Mouse (Mus musculus) lung, postnatal 0 days (tissue): Measurements from ENCODE around the gene Lrfn4. TPM values are rescaled to one million over a fixed set of nuclear protein-coding genes. Genes with fewer than 3 reads are reported as not detected.
A peak's percentile ranks its signal among the peaks of the same experiment; 100 is the strongest.

Experiments
- ATAC-seq: fragments of 200-750 bp; cut with Nextera tagmentation; 2 replicates; pipeline ENCODE4 v1.8.0; 2017; ENCODE audit warnings: moderate library complexity
- DNase-seq: peaks from one replicate; pipeline ENCODE4 v3.0.0-alpha.2; 2016; ENCODE audit warnings: low spot score
- H3K27ac ChIP-seq: fragments of 300-500 bp; sonication (generic); 2 replicates; pipeline ENCODE4 v1.5.1; 2014; ENCODE audit warnings: antibody characterized with exemption, mild to moderate bottlenecking, low read length, mixed read lengths
- H3K27me3 ChIP-seq: fragments of 300-500 bp; sonication (generic); replicated peaks from 2 replicates; pipeline ENCODE4 v1.6.1; 2014; ENCODE audit warnings: low read length, mixed read lengths; ENCODE audit not compliant: insufficient read depth
- H3K36me3 ChIP-seq: fragments of 300-500 bp; sonication (generic); 2 replicates; pipeline ENCODE4 v1.6.1; 2014; ENCODE audit warnings: low read length, mixed read lengths; ENCODE audit not compliant: insufficient read depth
- H3K4me1 ChIP-seq: fragments of 300-500 bp; sonication (generic); 2 replicates; pipeline ENCODE4 v1.6.1; 2014; ENCODE audit warnings: antibody characterized with exemption, low read depth, low read length, mixed read lengths; ENCODE audit not compliant: insufficient read depth
- H3K4me2 ChIP-seq: fragments of 300-500 bp; sonication (generic); replicated peaks from 2 replicates; pipeline ENCODE4 v1.6.1; 2014; ENCODE audit warnings: low read depth, mild to moderate bottlenecking, low read length, moderate library complexity, mixed read lengths
- H3K4me3 ChIP-seq: fragments of 300-500 bp; sonication (generic); 2 replicates; pipeline ENCODE4 v1.5.1; 2014; ENCODE audit warnings: low read depth, low read length
- H3K9ac ChIP-seq: fragments of 300-500 bp; sonication (generic); replicated peaks from 2 replicates; pipeline ENCODE4 v1.6.1; 2014; ENCODE audit warnings: low read depth, mild to moderate bottlenecking
- H3K9me3 ChIP-seq: fragments of 300-500 bp; sonication (generic); 2 replicates; pipeline ENCODE4 v1.6.1; 2016; ENCODE audit warnings: low read length, mixed read lengths
- CTCF ChIP-seq: IDR thresholded peaks from 2 replicates; pipeline ENCODE4 v1.5.1; 2016; ENCODE audit warnings: antibody characterized with exemption, mild to moderate bottlenecking
- EP300 ChIP-seq: IDR thresholded peaks from 2 replicates; pipeline ENCODE4 v1.6.1; 2016; ENCODE audit warnings: antibody characterized with exemption, mild to moderate bottlenecking, control low read depth
- WGBS: fragments of 180-500 bp; shearing (Covaris S2); extraction: QIAGEN DNeasy Blood & Tissue Kit; methylation state at CpG from one replicate; pipeline ENCODE4 v1.1.7; 2014; 5-methylcytosine and 5-hydroxymethylcytosine counted together
- polyA plus RNA-seq: library from polyadenylated mRNA; unstranded; fragments of >200 nt; fragmentation: Nextera tagmentation; extraction: Ambion mirVana; gene quantifications from 2 replicates; pipeline ENCODE4 v1.2.1, GENCODE M21; 2015

The Lrfn4 gene
- polyA plus RNA-seq, 1 experiment from 2014 or later = 3.4 TPM

DNA sequence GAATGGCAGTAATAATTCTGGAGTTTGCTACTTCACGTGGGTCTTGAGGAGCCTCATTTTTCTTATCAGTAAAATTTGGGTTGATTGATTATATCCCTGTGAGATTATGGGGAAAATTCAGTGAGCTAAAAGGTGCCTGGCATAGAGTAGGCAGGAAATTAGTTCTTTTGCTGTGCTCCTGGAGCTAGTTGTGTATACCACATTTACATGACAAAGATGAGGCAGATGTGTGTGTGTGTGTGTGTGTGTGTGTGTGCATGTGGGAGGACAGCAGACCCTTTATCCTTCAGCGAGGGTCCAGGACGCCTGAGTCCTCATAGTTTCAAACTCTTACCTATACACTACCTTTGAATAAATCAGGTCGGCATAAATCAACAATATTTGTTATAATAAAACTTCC is 43.4 kb downstream of the Lrfn4 start:
- peak overlapping the region; percentile 64 for H3K27ac ChIP-seq

DNA sequence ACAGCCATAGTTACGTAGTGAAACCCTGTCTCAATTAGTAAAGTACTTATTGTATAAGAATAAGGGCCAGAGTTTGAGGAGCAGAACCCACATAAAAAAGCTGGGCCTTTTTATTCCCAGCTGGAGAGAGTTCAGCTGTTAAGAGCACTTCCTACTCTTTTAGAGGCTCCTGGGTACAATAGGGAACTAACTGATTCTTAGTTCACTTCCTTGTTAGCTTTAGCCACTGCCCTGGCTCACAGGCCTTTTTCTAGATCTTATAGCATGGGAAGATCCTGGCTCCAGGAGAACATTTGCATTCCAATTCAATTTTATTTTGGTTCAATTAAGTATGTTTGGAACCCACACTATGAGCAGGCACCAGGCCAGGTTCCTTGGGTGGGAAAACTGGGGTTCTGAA is 43.8 kb downstream of the Lrfn4 start:
- ATAC-seq (no peak), DNase-seq (peak; percentile 28)
- Histone ChIP-seq H3K9me3 (no peaks in the 10 kb centered on the region), H3K27me3 (no peaks in the 10 kb centered on the region), H3K4me3 (no peak overlapping the region), H3K4me1 (no peaks in the 10 kb centered on the region; the same call in 1 of the 2 replicates), H3K4me2 (no peak overlapping the region), H3K9ac (no peak overlapping the region), H3K27ac (peak overlapping the region; percentile 64), H3K36me3 (no peaks in the 10 kb centered on the region)
- TF ChIP-seq EP300 (0 out of 2 replicates have a peak, but pooled peaks have one; percentile 20), CTCF (no peak)
- 63% methylated on average over 1 of the region's 1 CpGs for WGBS

More for the DNA sequence above, 43.4 kb downstream of the Lrfn4 start:
- ATAC-seq (no peak), DNase-seq (no peak)
- Histone ChIP-seq H3K4me3 (no peak overlapping the region), H3K9me3 (no peaks in the 10 kb centered on the region), H3K4me2 (no peak overlapping the region), H3K4me1 (no peaks in the 10 kb centered on the region; the same call in 1 of the 2 replicates), H3K27me3 (no peaks in the 10 kb centered on the region), H3K9ac (no peak overlapping the region), H3K36me3 (no peaks in the 10 kb centered on the region)
- WGBS = 70% methylated on average over 4 of the region's 4 CpGs
- TF ChIP-seq EP300 (no peak), CTCF (no peak)

- no peak for ATAC-seq
- no peaks in the 10 kb centered on the region for H3K27me3 ChIP-seq
- DNase-seq = no peak
- no peaks in the 10 kb centered on the region; the same call in 1 of the 2 replicates for H3K4me1 ChIP-seq
- H3K9me3 ChIP-seq = no peaks in the 10 kb centered on the region
- 80% methylated on average over 6 of the region's 6 CpGs for WGBS
- no peak overlapping the region for H3K9ac ChIP-seq
- H3K4me2 ChIP-seq = no peak overlapping the region
- no peak overlapping the region for H3K4me3 ChIP-seq
- no peaks in the 10 kb centered on the region for H3K36me3 ChIP-seq
- H3K27ac ChIP-seq = peak overlapping the region; percentile 72; the same call in 1 of the 2 replicates
- no peak for TF ChIP-seq EP300
- TF ChIP-seq CTCF = no peak
Observed at GRCm38 (mm10) chr19:4570815-4571214, 44.7 kb downstream of the Lrfn4 start.

DNA sequence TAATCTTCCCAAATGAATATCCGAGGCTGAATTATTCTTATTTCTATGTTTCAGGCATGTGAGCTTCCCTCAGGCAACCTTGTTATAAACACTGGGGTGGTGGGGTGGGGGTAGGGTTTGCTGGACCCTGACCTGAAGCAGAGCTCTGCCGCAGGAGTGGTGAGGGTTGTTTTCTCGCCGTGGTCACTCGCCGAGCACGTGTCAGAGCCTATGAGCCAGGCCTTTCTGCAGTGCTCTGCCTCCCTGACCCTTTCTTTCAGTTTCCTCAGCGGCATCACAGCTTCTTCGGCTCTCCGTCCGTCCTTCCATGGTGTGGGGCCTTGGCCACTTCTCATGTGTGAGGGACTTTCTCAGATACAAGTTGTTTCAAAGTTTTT is 45.2 kb downstream of the Lrfn4 start:
- ATAC-seq (no peak), DNase-seq (no peak)
- H3K4me1 ChIP-seq = no peaks in the 10 kb centered on the region; the same call in 1 of the 2 replicates
- H3K27me3 ChIP-seq = no peaks in the 10 kb centered on the region
- no peak overlapping the region for H3K4me3 ChIP-seq
- 71% methylated on average over 11 of the region's 11 CpGs for WGBS
- no peak overlapping the region for H3K9ac ChIP-seq
- H3K9me3 ChIP-seq = no peaks in the 10 kb centered on the region
- no peak for TF ChIP-seq EP300
- TF ChIP-seq CTCF = no peak
- no peak overlapping the region for H3K4me2 ChIP-seq
- H3K27ac ChIP-seq = peak overlapping the region; percentile 72
- no peaks in the 10 kb centered on the region for H3K36me3 ChIP-seq

- 52% methylated on average over 17 of the region's 17 CpGs for WGBS
- peak; percentile 86 for ATAC-seq
- H3K4me1 ChIP-seq = no peaks in the 10 kb centered on the region; the same call in 1 of the 2 replicates
Observed at GRCm38 (mm10) chr19:4569356-4570236, 45.9 kb downstream of the Lrfn4 start.

GRCm38 (mm10) chr19:4568832-4569231 is 46.6 kb downstream of the Lrfn4 start:
- peak; percentile 11 for ATAC-seq
- 35% methylated on average over 4 of the region's 4 CpGs for WGBS
- peak; percentile 50 for DNase-seq

More at GRCm38 (mm10) chr19:4569356-4570236, 45.9 kb downstream of the Lrfn4 start:
- Histone ChIP-seq H3K27ac (peak overlapping the region; percentile 72), H3K9me3 (no peaks in the 10 kb centered on the region), H3K4me2 (no peak overlapping the region), H3K4me3 (no peak overlapping the region), H3K9ac (no peak overlapping the region), H3K27me3 (no peaks in the 10 kb centered on the region), H3K36me3 (no peaks in the 10 kb centered on the region)
- peak; percentile 90 for TF ChIP-seq EP300
- TF ChIP-seq CTCF = no peak
- DNase-seq = peak; percentile 85

More at GRCm38 (mm10) chr19:4568832-4569231, 46.6 kb downstream of the Lrfn4 start:
- Histone ChIP-seq H3K9me3 (no peaks in the 10 kb centered on the region), H3K4me3 (no peak overlapping the region), H3K4me2 (no peak overlapping the region), H3K27me3 (no peaks in the 10 kb centered on the region), H3K4me1 (no peaks in the 10 kb centered on the region; the same call in 1 of the 2 replicates), H3K9ac (no peak overlapping the region), H3K27ac (peak overlapping the region; percentile 43), H3K36me3 (no peaks in the 10 kb centered on the region)
- no peak for TF ChIP-seq EP300
- TF ChIP-seq CTCF = no peak
